Mouse (Mus musculus) megakaryocyte, adult 5-6 weeks (primary cell): ENCODE data around the gene Acsbg1. TPM values are rescaled to one million over a fixed set of nuclear protein-coding genes. Genes with fewer than 3 reads are reported as not detected.
"Not testable (repeated sequence)": the region's sequence is repeated elsewhere in the genome, so short reads cannot be mapped to it uniquely, and the experiment has no call there.

ENCODE experiments used
- ATAC-seq: 2 replicates; pipeline ENCODE4 v1.8.0; 2016; ENCODE audit warnings: mild to moderate bottlenecking, inconsistent platforms; ENCODE audit not compliant: poor library complexity, severe bottlenecking
- total RNA-seq, 2 experiments: library from RNA; stranded (forward) in 1 of 2; stranded (reverse) in 1 of 2; fragments of 153-499, 151-499 nt in 1 of 2; fragments of 221-1000, 200-1000 nt in 1 of 2; gene quantifications; 2 replicates each; pipeline versions ENCODE4 v1.2.3 to v1.2.4; 2015 to 2017

Gene Acsbg1
- total RNA-seq (2015) (0.25 and 0.75 TPM in 2 replicates), total RNA-seq (2017) (0.20 and 0.40 TPM in 2 replicates)

GRCm38 (mm10) chr9:54661605-54662377, at the start of gene Acsbg1:
Gene Acsbg1, minus strand, starts transcription at chr9:54661870.
- ATAC-seq, result no peak

- no peak for ATAC-seq
Observed at GRCm38 (mm10) chr9:54708085-54708484, 46.4 kb upstream of the Acsbg1 start.

- ATAC-seq, result no peak
Observed at GRCm38 (mm10) chr9:54707288-54707999, 45.8 kb upstream of the Acsbg1 start.

DNA sequence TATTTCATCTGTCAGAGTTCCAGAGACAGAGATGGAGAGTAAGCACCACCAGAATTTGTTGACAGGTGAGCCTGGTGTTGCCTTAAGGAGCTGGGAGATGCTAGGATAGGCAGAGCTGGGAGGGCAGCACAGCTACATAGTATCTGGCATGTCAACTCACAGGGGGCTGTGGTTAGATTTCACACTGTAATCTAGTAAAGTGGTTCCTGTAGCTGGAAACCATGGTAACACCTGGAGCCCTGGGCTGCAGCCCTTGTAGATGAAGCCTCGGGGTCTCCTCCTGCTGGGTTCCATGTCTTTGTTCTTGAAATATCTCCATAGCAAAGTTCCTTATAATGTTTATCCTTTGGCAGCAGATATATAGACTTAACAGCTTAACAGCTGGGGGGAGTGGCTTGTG, 43.9 kb upstream of the Acsbg1 start:
- ATAC-seq, result no peak

DNA sequence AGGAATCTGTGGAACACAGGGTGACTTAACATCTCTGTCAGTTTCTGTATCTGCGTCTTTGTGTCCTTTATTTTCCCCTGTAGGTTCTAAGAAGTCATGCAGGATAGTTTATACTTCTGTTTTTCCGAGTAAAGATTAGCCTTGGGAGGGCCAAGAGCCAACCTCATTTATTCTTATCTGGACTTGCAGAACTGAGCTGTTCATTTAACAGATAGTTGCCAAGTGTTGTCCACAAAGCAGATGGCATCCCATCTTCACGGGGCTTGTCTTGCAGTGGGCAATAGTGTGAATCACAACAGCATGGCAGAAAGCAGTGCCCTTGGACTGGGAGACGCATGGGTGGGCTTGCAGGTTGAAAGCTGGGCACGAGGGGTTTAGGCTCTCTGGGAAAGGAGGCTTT, 42.7 kb upstream of the Acsbg1 start:
- no peak for ATAC-seq

DNA sequence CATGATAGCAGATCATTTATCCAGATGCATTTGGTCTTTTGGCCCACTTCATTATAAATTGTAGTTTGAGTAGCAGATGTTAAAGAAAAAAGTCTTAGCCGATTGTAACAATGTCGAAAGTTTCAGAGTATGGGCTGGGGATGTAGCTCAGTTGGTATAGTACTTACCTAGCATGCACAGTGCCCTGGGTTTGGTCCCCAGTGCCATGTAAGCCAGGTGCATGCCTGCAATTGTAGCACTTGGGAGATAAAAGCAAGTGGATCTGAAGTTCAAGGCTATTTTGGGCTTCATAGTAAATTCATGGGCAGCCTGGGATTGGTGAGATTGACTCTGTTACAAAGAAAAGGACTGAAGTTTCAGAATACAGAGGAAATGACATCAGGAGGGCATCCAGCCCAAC, 40.9 kb upstream of the Acsbg1 start:
- ATAC-seq, result no peak

DNA sequence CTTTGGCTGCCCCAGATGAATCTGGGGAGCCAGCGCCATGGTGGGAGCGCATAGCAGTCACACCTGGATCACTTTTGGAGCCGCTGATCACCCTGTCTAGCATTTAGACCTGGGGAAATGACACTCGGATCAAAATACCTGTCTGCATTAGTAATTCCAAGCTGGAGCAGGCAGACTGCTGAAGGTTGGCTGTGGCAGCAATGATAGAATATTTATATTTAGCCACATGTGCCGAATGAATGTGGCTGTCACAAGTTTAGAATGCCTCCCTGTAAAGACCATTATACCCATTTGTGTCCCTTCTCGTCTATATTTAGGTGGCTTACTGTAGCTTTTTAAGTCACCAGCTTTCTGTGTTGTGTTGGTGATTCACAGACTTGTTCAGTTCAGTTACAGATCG, 39.1 kb upstream of the Acsbg1 start:
- no peak for ATAC-seq

- no peak for ATAC-seq
Observed at GRCm38 (mm10) chr9:54700174-54700475, 38.5 kb upstream of the Acsbg1 start.

DNA sequence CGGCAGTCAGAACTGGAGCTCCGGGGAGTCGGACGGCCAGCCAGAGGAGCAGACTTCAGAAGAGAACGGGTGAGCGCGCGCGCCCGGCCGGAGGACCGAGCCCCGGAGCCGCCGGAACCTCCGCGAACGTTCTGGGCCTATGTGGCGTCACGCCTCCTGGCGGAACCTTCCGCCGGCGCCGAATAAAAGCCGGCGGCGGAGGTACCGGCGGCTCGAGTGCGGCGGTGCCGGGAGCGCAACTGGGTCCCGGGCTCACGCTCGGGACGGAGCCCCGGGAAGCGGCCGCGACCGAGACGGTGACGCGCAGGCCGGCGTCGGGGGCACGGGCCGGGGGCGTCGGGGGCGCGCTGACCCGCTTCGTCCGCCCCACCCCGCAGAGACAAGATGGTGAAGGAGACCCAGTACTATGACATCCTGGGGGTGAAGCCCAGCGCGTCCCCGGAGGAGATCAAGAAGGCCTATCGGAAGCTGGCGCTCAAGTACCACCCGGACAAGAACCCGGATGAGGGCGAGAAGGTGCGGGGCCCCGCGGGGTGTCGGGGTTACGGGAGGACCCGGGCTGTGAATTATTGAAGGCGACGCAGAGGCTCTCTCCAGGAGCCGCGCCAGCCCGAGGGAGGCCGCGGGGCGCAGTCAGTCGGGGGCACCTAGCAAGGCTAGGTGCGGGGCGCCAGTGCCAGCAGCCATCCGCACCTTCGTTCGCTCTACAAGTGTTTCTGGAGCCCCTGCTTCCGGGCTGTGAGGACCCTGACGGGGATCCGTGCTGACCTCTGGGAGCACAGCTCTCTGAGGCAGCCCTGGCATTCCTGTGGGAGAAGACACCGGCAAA, 37.9 kb upstream of the Acsbg1 start:
- peak; percentile 56 for ATAC-seq

- no peak for ATAC-seq
Observed at GRCm38 (mm10) chr9:54699087-54699344, 37.3 kb upstream of the Acsbg1 start.

- ATAC-seq, result no peak
Observed at GRCm38 (mm10) chr9:54698318-54699086, 36.8 kb upstream of the Acsbg1 start, which contains the start of gene Dnaja4. Gene Dnaja4, plus strand, starts transcription at chr9:54698873.

DNA sequence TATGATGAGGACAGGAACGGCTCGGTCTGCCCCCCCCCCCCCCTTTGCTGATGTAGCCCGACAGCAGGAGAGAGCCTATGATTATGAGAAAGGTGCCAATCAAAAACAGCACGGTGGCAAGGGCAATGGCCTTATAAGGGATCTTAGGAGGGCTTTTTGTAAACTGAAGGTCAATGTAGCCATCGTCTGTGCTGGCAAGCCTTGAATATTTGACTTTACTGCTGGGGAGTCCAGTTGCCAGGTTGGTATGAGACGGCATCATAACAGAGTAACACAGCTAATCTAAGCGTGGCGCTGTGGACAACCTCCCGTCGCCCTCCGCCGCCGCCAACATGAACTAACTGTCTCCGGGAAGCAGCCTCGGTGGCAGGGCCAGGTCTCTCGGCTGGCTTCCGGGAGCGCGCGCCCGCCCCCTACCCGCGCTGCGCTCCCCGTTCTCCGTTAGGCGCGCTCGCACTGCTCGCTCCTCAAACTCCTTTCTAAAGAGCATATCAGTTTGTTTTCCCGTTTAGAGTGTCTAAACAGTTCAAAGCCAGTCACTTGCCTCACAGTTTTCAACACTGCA, 29.7 kb upstream of the Acsbg1 start:
- peak; percentile 93 for ATAC-seq

DNA sequence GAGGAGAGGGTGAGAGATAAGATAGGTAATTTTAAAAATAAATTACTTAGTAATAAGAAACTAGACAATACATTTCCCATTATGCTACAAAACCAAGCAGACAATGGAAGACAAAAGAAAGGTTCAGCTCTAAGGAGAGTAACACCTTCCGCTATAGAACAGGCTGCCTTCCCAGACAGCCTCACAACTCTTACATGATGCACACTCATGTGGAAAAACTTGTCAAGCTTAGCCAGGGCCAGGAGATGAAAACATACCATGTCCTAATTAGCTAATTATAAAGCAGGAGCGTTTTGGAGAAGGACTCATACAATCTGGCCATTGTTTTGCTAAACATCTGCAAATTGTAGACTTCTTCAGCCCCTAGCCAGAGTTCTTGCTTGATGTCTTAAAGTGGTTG, 29.0 kb upstream of the Acsbg1 start:
- ATAC-seq, result not testable (repeated sequence)

- no peak for ATAC-seq
Observed at GRCm38 (mm10) chr9:54689446-54689845, 27.8 kb upstream of the Acsbg1 start.

DNA sequence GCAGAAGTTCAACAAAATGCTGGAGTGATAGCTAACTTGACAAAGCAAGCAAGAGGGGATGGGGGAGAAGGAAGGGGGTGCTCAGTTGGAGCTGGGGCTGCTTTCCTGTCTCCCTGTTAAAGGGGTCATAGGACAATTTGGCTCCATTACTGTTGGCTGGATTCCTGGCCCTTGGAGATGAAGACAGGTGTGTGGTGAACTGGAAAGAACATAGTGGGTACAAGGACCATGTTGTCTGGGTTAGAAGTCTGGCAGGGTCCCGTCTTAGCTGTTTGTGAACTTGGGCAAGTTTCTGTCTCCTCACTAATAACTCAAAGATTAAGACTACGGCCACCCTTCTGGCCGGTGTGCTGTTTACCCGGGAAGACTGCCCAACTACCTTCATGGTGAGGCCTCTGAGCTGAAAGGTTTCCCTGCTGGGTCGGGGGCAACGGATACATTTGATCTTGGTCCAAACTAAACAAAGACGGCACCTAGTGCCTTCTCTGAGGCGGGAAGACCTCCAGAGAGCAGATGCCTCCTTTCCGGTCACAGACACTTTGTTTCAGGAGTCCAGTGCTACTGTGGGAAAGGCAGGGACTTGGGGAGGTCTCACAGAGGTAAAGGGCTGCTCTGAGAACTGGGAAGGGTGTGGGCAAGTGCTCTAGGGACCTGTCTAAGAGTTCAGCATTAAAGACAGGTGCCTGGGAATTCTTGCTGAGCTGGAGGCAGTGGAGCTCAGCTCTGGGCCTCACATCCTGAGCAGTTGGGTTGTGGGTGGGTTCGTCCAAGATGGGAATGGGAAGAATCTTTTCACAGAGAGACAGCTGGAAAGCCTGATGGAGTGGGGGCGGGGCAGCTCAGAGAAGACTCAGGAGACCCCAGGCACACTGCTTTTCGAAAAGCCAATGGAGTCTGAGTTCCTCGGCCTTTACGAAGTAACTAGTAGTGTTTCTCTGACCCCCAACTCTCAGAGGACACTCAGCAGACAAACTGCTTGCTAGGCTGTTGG, 25.9 kb upstream of the Acsbg1 start:
- no peak for ATAC-seq

DNA sequence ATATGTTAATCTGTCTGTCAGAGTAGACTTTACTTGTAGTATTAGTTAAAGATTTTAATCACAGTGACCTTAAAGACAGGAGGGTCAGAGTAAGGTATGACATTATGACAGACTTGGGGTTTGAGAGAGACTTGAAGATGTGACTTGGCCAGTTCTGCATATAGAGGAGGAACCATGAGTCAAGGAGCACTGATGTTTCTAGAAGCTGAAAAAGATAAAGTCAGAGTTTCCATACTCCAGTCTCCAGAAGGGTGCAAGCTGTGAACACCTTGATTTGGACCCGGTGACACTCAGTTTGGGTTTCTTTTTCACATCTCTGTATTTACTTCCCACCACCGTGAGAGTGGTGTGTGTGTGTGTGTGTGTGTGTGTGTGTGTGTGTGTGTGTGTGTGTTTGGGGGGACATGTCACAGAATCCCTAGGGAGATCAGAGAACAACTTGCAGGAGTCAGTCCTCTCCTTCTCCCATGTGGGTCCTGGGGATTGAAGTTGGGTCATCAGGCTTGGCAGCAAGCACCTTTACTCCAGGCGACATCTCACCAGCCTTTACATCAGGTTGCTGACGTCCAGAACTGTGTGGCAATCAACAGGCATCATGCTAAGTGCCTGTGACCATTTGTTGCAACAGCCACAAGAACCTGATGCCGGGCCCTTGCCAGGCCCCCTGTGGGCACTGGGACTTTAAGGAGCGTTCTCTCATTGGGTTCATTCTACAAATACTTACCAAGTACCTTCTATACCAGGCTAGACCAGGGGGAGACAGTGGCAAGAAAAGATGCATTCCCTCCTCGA, 22.3 kb upstream of the Acsbg1 start:
- ATAC-seq, result no peak

- no peak for ATAC-seq
Observed at GRCm38 (mm10) chr9:54682846-54683245, 21.2 kb upstream of the Acsbg1 start.

DNA sequence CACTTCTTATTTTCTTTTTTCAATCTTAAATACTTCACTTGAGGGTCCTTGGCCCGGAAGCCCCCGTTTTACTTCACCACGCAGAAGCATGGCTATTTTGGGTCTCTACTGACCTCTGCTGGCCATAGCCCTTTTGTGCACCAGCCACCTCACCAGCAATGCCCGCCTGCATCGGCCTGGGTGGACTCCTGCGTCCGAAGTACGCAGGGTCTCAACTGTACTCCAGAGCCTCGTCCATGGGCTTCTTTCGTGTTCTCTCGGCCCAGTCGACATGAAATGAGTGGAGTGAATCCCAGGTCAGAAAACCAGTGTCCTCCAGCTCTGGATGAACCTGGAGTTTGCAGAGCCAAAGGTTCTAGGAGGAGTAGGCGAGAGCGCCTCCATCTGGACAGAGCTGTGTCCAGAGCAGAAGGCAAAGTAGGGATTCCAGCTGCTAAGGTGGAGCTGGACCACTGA, 14.9 kb upstream of the Acsbg1 start:
- ATAC-seq, result peak; percentile 88

GRCm38 (mm10) chr9:54673887-54674286, 12.2 kb upstream of the Acsbg1 start:
- no peak for ATAC-seq
